ENCODE assay signal across 16 mouse cellular contexts in the genomic region with DNA sequence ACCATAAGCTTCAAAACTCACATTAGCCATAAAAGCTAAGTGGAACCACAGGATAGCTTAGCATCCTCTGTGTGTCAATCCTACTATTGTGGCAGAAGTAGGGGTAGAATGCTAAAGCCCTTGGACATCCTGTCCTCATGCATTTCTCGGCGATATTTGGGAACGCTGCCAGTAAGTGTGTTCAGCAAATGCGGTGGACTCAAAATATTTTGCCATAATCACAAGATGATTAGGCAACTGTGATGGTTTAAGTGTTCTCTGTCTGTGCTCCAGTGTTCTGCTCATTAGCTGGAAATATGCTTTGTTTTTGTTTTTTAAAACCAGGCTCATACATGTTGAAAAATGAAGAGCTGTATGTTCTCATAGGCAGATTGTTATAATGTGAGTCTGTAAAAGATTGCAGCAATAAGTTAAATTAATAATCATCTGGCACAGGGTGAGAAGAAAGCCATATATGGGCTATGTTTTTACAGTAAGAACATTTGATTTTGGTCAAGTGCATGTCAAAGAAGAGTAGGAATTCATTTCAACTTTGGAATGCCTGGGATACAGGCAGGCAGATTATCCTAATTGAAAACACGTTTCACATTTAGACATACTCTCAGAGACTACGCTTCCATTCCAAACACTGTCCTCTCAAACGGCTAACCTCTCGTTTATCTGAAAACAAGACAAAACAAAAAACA. TPM values are rescaled to one million over a fixed set of nuclear protein-coding genes. Genes with fewer than 3 reads are reported as not detected.
DNase-seq lines count a peak whose midpoint lies in the region; ATAC-seq and TF ChIP-seq lines count a peak whose summit lies in the region.
"Had no signal": no experiment of that assay in that cellular context is flagged by ENCODE, and none has a peak within 500 bp of the region (broad histone marks: within the 10 kb centered on the region; RNA-seq: fewer than 3 reads in every experiment).

No protein-coding gene starts in this region.

- ATAC-seq in heart, embryonic 12.5 days (ENCODE audit: insufficient number of reproducible peaks, low FRiP score): no peak
- peak; percentile 75 for ATAC-seq in lung, postnatal 0 days
- ATAC-seq in hindbrain, embryonic 11.5 days (ENCODE audit: low FRiP score): no peak
- ATAC-seq: forebrain, postnatal 0 days; midbrain, embryonic 16.5 days had no signal

- H3K4me1 ChIP-seq in heart, embryonic 12.5 days (replicated peaks): no peaks in the 10 kb centered on the region
- H3K4me1 ChIP-seq in lung, postnatal 0 days (ENCODE audit: insufficient read depth, low read depth, low read length): no peaks in the 10 kb centered on the region
- no peaks in the 10 kb centered on the region for H3K4me1 ChIP-seq in hindbrain, embryonic 11.5 days (replicated peaks; ENCODE audit: control insufficient read depth, insufficient read depth, low read length)

- no peak overlapping the region for H3K27ac ChIP-seq in heart, embryonic 12.5 days (ENCODE audit: poor library complexity, severe bottlenecking)
- H3K27ac ChIP-seq in lung, postnatal 0 days (ENCODE audit: low read length): no peak overlapping the region
- no peak overlapping the region for H3K27ac ChIP-seq in hindbrain, embryonic 11.5 days (ENCODE audit: low read depth, low read length)

- H3K27me3 ChIP-seq in heart, embryonic 12.5 days (replicated peaks): no peaks in the 10 kb centered on the region
- no peaks in the 10 kb centered on the region for H3K27me3 ChIP-seq in lung, postnatal 0 days (replicated peaks; ENCODE audit: insufficient read depth, low read length)
- H3K27me3 ChIP-seq in hindbrain, embryonic 11.5 days (ENCODE audit: control insufficient read depth, insufficient read depth, low read length): no peaks in the 10 kb centered on the region
- H3K27me3 ChIP-seq: CH12.LX had no signal

- peak; percentile 57 for TF ChIP-seq EP300 in lung, postnatal 0 days (IDR thresholded peaks at IDR 0.05)

- no peaks in the 10 kb centered on the region for H3K36me3 ChIP-seq in heart, embryonic 12.5 days
- H3K36me3 ChIP-seq in lung, postnatal 0 days (ENCODE audit: insufficient read depth, low read length): no peaks in the 10 kb centered on the region
- H3K36me3 ChIP-seq in hindbrain, embryonic 11.5 days (ENCODE audit: control insufficient read depth, insufficient read depth, low read length): no peaks in the 10 kb centered on the region

- H3K9ac ChIP-seq in heart, embryonic 12.5 days: no peak overlapping the region
- H3K9ac ChIP-seq in lung, postnatal 0 days (replicated peaks; ENCODE audit: low read depth): no peak overlapping the region
- H3K9ac ChIP-seq in hindbrain, embryonic 11.5 days (ENCODE audit: low read depth, low read length): no peak overlapping the region
- H3K9ac ChIP-seq: forebrain, postnatal 0 days had no signal

- no peak overlapping the region for H3K4me2 ChIP-seq in heart, embryonic 12.5 days
- H3K4me2 ChIP-seq in lung, postnatal 0 days (replicated peaks; ENCODE audit: low read depth, low read length): no peak overlapping the region
- H3K4me2 ChIP-seq in hindbrain, embryonic 11.5 days (replicated peaks; ENCODE audit: low read depth, low read length): no peak overlapping the region

- no peak overlapping the region for H3K4me3 ChIP-seq in heart, embryonic 12.5 days
- no peak overlapping the region for H3K4me3 ChIP-seq in lung, postnatal 0 days (ENCODE audit: low read depth, low read length)
- H3K4me3 ChIP-seq in hindbrain, embryonic 11.5 days (ENCODE audit: low read depth, low read length): no peak overlapping the region

- 62% methylated on average over 8 of the region's 8 CpGs for WGBS in heart, embryonic 12.5 days
- 45% methylated on average over 8 of the region's 8 CpGs for WGBS in lung, postnatal 0 days
- 83% methylated on average over 8 of the region's 8 CpGs for WGBS in hindbrain, embryonic 11.5 days

- peak; percentile 18 for DNase-seq in heart, postnatal 4 days
- peak; percentile 8 for DNase-seq in urinary bladder, postnatal 14 days (ENCODE audit: low spot score)
- DNase-seq in urinary bladder, postnatal 36 days (ENCODE audit: low spot score in 2 of 2): no peak
- DNase-seq in lung, postnatal 0 days (ENCODE audit: low spot score): peak; percentile 82
- DNase-seq in MN1 (ENCODE audit: low spot score): no peak
- no peak for DNase-seq in hindbrain, embryonic 11.5 days (ENCODE audit: low spot score)
- DNase-seq: adrenal gland, adult 8-10 months; cerebellum, adult 9-11 months; forebrain, postnatal 0 days; gastrocnemius, postnatal 14 days; left cerebral cortex, postnatal 4 days; right cerebral cortex, adult 18-20 months; thymus, postnatal 25 days had no signal

- no peaks in the 10 kb centered on the region for H3K9me3 ChIP-seq in heart, embryonic 12.5 days (replicated peaks)
- no peaks in the 10 kb centered on the region for H3K9me3 ChIP-seq in lung, postnatal 0 days (ENCODE audit: low read length)
- H3K9me3 ChIP-seq in hindbrain, embryonic 11.5 days (ENCODE audit: control insufficient read depth, low read length): no peaks in the 10 kb centered on the region

- no peak for TF ChIP-seq CTCF in lung, postnatal 0 days (IDR thresholded peaks at IDR 0.05)

RNA-seq across cellular contexts. Expression of a gene that starts 41.9 kb away (rescaled TPM):
- 10 to 100 TPM; 11.8 to 12.5 TPM for total RNA-seq in heart, postnatal 4 days (2021)
- 25.2 and 25.4 TPM in 2 replicates for polyA plus RNA-seq in heart, embryonic 12.5 days (2016; fragmentation: Nextera tagmentation; extraction: Ambion mirVana)
- 12.2 and 13.3 TPM in 2 replicates for polyA plus RNA-seq in lung, postnatal 0 days (2015; fragmentation: Nextera tagmentation; extraction: Ambion mirVana)
- polyA plus RNA-seq in hindbrain, embryonic 11.5 days (2014; fragmentation: Nextera tagmentation; extraction: Ambion mirVana): 35.6 and 40.2 TPM in 2 replicates
- total RNA-seq: CH12.LX had no signal

Comparison
In these comparisons a context has a peak if more than half of its experiments do, and no peak if none do; other contexts are left out.
1. DNase-seq: peak in heart, postnatal 4 days (single experiment), urinary bladder, postnatal 14 days (single experiment) and lung, postnatal 0 days (single experiment); none in urinary bladder, postnatal 36 days (0 of 2), MN1 (single experiment) and hindbrain, embryonic 11.5 days (single experiment).